Mouse (Mus musculus) stomach, embryonic 16.5 days (tissue): ENCODE results near the gene Atp2a1. TPM values are rescaled to one million over a fixed set of nuclear protein-coding genes. Genes with fewer than 3 reads are reported as not detected.
A peak's percentile ranks its signal among the peaks of the same experiment; 100 is the strongest.
"Not testable (repeated sequence)": the region's sequence is repeated elsewhere in the genome, so short reads cannot be mapped to it uniquely, and the experiment has no call there.

Experiments
- ATAC-seq: fragments of 200-750 bp; cut with Nextera tagmentation; 2 replicates; pipeline ENCODE4 v1.8.0; 2017; ENCODE audit warnings: moderate number of reproducible peaks, moderate TSS enrichment; ENCODE audit not compliant: insufficient read depth, low FRiP score
- H3K27ac ChIP-seq: fragments of 300-500 bp; sonication (generic); 2 replicates; pipeline ENCODE4 v1.5.1; 2014; ENCODE audit warnings: low read length
- H3K27me3 ChIP-seq: fragments of 300-500 bp; sonication (generic); 2 replicates; pipeline ENCODE4 v1.6.1; 2014; ENCODE audit warnings: low read length, control low read depth, mixed read lengths; ENCODE audit not compliant: control insufficient read depth, insufficient read depth
- H3K36me3 ChIP-seq: fragments of 300-500 bp; sonication (generic); 2 replicates; pipeline ENCODE4 v1.6.1; 2014; ENCODE audit warnings: low read length; ENCODE audit not compliant: control insufficient read depth, insufficient read depth
- H3K4me1 ChIP-seq: fragments of 300-500 bp; sonication (generic); 2 replicates; pipeline ENCODE4 v1.6.1; 2014; ENCODE audit warnings: low read length, control low read depth, mixed read lengths; ENCODE audit not compliant: control insufficient read depth, insufficient read depth
- H3K4me2 ChIP-seq: fragments of 300-500 bp; sonication (generic); 2 replicates; pipeline ENCODE4 v1.6.1; 2014; ENCODE audit warnings: low read depth, low read length, mixed read lengths
- H3K4me3 ChIP-seq: fragments of 300-500 bp; sonication (generic); replicated peaks from 2 replicates; pipeline ENCODE4 v1.5.1; 2014; ENCODE audit warnings: mild to moderate bottlenecking, low read length
- H3K9ac ChIP-seq: fragments of 300-500 bp; sonication (generic); 2 replicates; pipeline ENCODE4 v1.6.1; 2014; ENCODE audit warnings: low read length
- H3K9me3 ChIP-seq: fragments of 300-500 bp; sonication (generic); replicated peaks from 2 replicates; pipeline ENCODE4 v1.6.1; 2016; ENCODE audit warnings: low read length, control low read depth; ENCODE audit not compliant: control insufficient read depth
- WGBS: fragments of 180-500 bp; shearing (Covaris S2); extraction: QIAGEN DNeasy Blood & Tissue Kit; methylation state at CpG from one replicate; pipeline ENCODE4 v1.1.7; 2014; 5-methylcytosine and 5-hydroxymethylcytosine counted together
- polyA plus RNA-seq: library from polyadenylated mRNA; unstranded; fragments of >200 nt; fragmentation: Nextera tagmentation; extraction: Ambion mirVana; gene quantifications from 2 replicates; pipeline ENCODE4 v1.2.1, GENCODE M21; 2015

Atp2a1 gene
- polyA plus RNA-seq, 1 experiment from 2014 or later = 110 TPM

DNA sequence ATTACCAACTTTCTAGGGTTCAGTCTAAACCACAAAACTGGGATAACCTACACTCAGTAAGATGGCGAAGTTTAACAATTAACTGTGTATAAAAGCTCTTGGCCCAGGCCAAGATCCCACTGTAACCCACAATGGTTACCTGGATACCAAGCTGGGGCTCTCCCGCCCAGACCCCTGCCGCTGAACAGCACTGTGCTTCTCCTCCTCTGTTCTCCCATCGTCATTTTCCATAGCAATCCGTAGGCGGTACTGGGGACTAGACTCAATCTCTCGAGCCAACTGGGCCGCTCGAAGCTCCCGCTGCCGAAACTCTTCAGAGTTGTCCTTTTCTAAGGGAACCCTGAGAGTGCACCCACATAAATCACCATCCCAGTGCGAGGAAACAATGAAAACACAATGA is 35.1 kb upstream of the Atp2a1 start:
- peaks cover 42% of the 10 kb centered on the region for H3K36me3 ChIP-seq
- no peak overlapping the region for H3K4me3 ChIP-seq
- no peak overlapping the region for H3K27ac ChIP-seq
- H3K27me3 ChIP-seq = no peaks in the 10 kb centered on the region
- H3K9ac ChIP-seq = no peak overlapping the region
- WGBS = 94% methylated on average over 12 of the region's 12 CpGs
- H3K4me1 ChIP-seq = peaks cover 5% of the 10 kb centered on the region; the same call in 1 of the 2 replicates
- no peak overlapping the region for H3K4me2 ChIP-seq
- ATAC-seq = no peak
- H3K9me3 ChIP-seq = no peaks in the 10 kb centered on the region

GRCm38 (mm10) chr7:126496475-126496874 is 33.6 kb upstream of the Atp2a1 start:
- H3K9me3 ChIP-seq = no peaks in the 10 kb centered on the region

GRCm38 (mm10) chr7:126494120-126494519 is 31.2 kb upstream of the Atp2a1 start:
- no peaks in the 10 kb centered on the region for H3K27me3 ChIP-seq
- H3K4me2 ChIP-seq = no peak overlapping the region
- 82% methylated on average over 6 of the region's 6 CpGs for WGBS
- no peaks in the 10 kb centered on the region for H3K4me1 ChIP-seq
- no peaks in the 10 kb centered on the region for H3K9me3 ChIP-seq
- H3K36me3 ChIP-seq = peaks cover 39% of the 10 kb centered on the region
- no peak for ATAC-seq
- H3K27ac ChIP-seq = no peak overlapping the region
- no peak overlapping the region for H3K4me3 ChIP-seq
- H3K9ac ChIP-seq = no peak overlapping the region

More at GRCm38 (mm10) chr7:126496475-126496874, 33.6 kb upstream of the Atp2a1 start:
- Histone ChIP-seq H3K9ac (no peak overlapping the region), H3K4me1 (peaks cover 5% of the 10 kb centered on the region; the same call in 1 of the 2 replicates), H3K4me2 (no peak overlapping the region), H3K27me3 (no peaks in the 10 kb centered on the region), H3K36me3 (peaks cover 51% of the 10 kb centered on the region), H3K27ac (no peak overlapping the region), H3K4me3 (no peak overlapping the region)
- ATAC-seq = no peak
- 86% methylated on average over 5 of the region's 5 CpGs for WGBS

DNA sequence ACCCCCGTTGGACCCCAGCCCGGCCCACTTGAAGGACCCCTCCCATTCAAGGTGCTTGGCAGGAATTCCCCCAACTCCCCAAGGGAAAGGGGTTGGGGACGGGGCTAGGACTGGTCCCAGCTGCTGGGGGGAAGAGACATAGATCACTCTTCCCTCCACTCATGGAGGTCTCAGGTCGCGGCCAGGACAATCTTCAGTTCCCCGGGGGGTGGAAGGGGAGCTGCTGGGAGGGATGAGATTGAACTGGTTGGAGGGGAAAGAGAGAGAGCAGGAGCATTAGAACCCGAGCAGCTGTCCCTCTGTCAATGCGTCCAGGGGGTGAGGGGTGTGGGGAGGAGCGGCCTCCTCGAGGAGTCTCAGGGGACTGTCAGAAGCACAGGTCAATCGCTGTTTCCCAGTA is 29.1 kb upstream of the Atp2a1 start:
- Histone ChIP-seq H3K4me2 (no peak overlapping the region), H3K4me3 (no peak overlapping the region), H3K4me1 (peaks cover 6% of the 10 kb centered on the region; the same call in 1 of the 2 replicates), H3K9me3 (no peaks in the 10 kb centered on the region), H3K9ac (no peak overlapping the region), H3K27ac (no peak overlapping the region), H3K27me3 (no peaks in the 10 kb centered on the region), H3K36me3 (peaks cover 36% of the 10 kb centered on the region)
- 43% methylated on average over 11 of the region's 11 CpGs for WGBS
- no peak for ATAC-seq

GRCm38 (mm10) chr7:126491005-126491404 is 28.1 kb upstream of the Atp2a1 start:
- H3K27ac ChIP-seq = no peak overlapping the region
- no peaks in the 10 kb centered on the region for H3K9me3 ChIP-seq
- H3K4me2 ChIP-seq = no peak overlapping the region
- WGBS = 81% methylated on average over 1 of the region's 1 CpGs
- no peak overlapping the region for H3K9ac ChIP-seq
- no peaks in the 10 kb centered on the region for H3K27me3 ChIP-seq
- H3K4me1 ChIP-seq = peaks cover 6% of the 10 kb centered on the region; the same call in 1 of the 2 replicates
- ATAC-seq = no peak
- H3K36me3 ChIP-seq = peaks cover 32% of the 10 kb centered on the region
- H3K4me3 ChIP-seq = no peak overlapping the region

- ATAC-seq, H3K27me3 ChIP-seq, H3K9me3 ChIP-seq, H3K4me1 ChIP-seq, H3K36me3 ChIP-seq: not testable (repeated sequence)
- WGBS = 10% methylated on average over 21 of the region's 25 CpGs
- Histone ChIP-seq H3K4me3 (peak overlapping the region; percentile 73), H3K9ac (peak overlapping the region; percentile 82), H3K4me2 (peak overlapping the region; percentile 96), H3K27ac (peak overlapping the region; percentile 14; the same call in 1 of the 2 replicates)
Measured at GRCm38 (mm10) chr7:126487617-126488385, 24.9 kb upstream of the Atp2a1 start.

- peaks cover 6% of the 10 kb centered on the region; the same call in 1 of the 2 replicates for H3K4me1 ChIP-seq
- peaks cover under 1% of the 10 kb centered on the region; the same call in 1 of the 2 replicates for H3K36me3 ChIP-seq
- ATAC-seq = peak; percentile 92
- no peaks in the 10 kb centered on the region for H3K27me3 ChIP-seq
- WGBS = 1% methylated on average over 32 of the region's 32 CpGs
- peak within 1 kb of the TSS; percentile 73 for H3K4me3 ChIP-seq
- H3K9me3 ChIP-seq = no peaks in the 10 kb centered on the region
- H3K9ac ChIP-seq = peak within 1 kb of the TSS; percentile 82
- H3K27ac ChIP-seq = peak within 1 kb of the TSS; percentile 79
- H3K4me2 ChIP-seq = peak within 1 kb of the TSS; percentile 96
Measured at GRCm38 (mm10) chr7:126487052-126487483, 24.2 kb upstream of the Atp2a1 start, which contains the start of gene Tufm. TSS of gene Tufm (plus strand) at chr7:126487361.

DNA sequence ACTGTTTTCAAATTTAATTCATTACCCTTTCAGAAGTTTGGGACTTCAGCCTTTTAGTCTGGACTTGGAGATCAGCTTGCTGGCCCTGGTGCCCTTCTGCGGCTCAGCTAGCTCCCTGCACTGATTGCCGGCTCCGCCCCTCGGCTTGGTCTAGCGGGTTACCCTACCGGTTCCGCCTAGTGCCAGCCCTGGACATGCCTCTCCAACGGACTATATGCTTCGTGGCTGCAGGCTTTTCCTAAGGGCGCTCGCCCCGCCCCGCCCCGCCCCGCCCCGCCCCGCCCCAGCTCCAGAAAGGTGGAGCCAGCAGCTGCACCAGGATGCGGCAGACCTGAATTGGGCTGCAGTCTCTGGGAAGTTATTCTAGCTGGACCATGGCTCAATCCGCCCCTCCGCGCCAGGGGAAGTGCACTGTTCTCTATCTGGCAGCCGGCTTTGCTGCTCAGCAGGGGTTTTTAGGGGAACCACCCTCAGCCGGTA is 19.5 kb upstream of the Atp2a1 start:
- Histone ChIP-seq H3K27ac (peak overlapping the region; percentile 77), H3K9ac (peak overlapping the region; percentile 60), H3K36me3 (no peaks in the 10 kb centered on the region), H3K4me2 (peak overlapping the region; percentile 57), H3K4me3 (peak overlapping the region; percentile 38), H3K27me3 (no peaks in the 10 kb centered on the region), H3K4me1 (no peaks in the 10 kb centered on the region), H3K9me3 (peaks cover 3% of the 10 kb centered on the region; the same call in 1 of the 2 replicates)
- under 1% methylated on average over 23 of the region's 23 CpGs for WGBS
- peak; percentile 92 for ATAC-seq

DNA sequence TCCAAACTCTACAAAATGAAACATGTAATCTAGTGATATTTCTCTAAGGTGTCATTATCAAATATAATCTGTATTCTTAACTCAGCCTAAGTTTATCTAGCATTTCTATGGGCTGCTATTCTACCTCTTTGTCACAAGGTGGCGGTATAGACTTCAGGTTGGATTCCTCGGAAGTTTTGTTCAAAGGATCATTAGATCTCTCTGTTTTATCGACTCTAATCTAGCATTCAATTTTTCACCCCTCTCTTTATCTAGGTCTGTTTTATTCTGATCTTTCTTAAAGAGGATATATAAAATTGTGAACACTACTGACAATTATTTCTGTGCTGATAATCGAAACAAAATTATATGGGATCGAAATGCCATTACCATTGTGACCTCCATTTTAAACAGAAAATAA is 18.8 kb upstream of the Atp2a1 start:
- 21% methylated on average over 5 of the region's 5 CpGs for WGBS
- H3K9ac ChIP-seq = no peak overlapping the region
- no peak overlapping the region for H3K4me2 ChIP-seq

More for the DNA sequence above, 18.8 kb upstream of the Atp2a1 start:
- H3K9me3 ChIP-seq = peaks cover 3% of the 10 kb centered on the region; the same call in 1 of the 2 replicates
- no peaks in the 10 kb centered on the region for H3K36me3 ChIP-seq
- H3K27ac ChIP-seq = no peak overlapping the region
- H3K4me1 ChIP-seq = no peaks in the 10 kb centered on the region
- no peak overlapping the region for H3K4me3 ChIP-seq
- no peak for ATAC-seq
- no peaks in the 10 kb centered on the region for H3K27me3 ChIP-seq
